Mouse (Mus musculus) heart, postnatal 0 days (tissue): ENCODE data around the gene Tmem206. TPM values are rescaled to one million over a fixed set of nuclear protein-coding genes. Genes with fewer than 3 reads are reported as not detected.

Source experiments
- ATAC-seq: fragments of 200-750 bp; cut with Nextera tagmentation; 2 replicates; pipeline ENCODE4 v1.8.0; 2017; ENCODE audit warnings: low read depth, moderate number of reproducible peaks, moderate library complexity; ENCODE audit not compliant: insufficient read depth
- DNase-seq: peaks from one replicate; pipeline ENCODE4 v3.0.0-alpha.2; 2016; ENCODE audit warnings: low spot score
- H3K27ac ChIP-seq: fragments of 300-500 bp; sonication (generic); 2 replicates; pipeline ENCODE4 v1.5.1; 2014; ENCODE audit warnings: low read depth, mild to moderate bottlenecking
- H3K27me3 ChIP-seq: fragments of 300-500 bp; sonication (generic); 2 replicates; pipeline ENCODE4 v1.6.1; 2014; ENCODE audit warnings: low read length, mixed read lengths; ENCODE audit not compliant: control insufficient read depth, insufficient read depth
- H3K36me3 ChIP-seq: fragments of 300-500 bp; sonication (generic); replicated peaks from 2 replicates; pipeline ENCODE4 v1.6.1; 2014; ENCODE audit warnings: low read length, mixed read lengths; ENCODE audit not compliant: control insufficient read depth, insufficient read depth
- H3K4me1 ChIP-seq: fragments of 300-500 bp; sonication (generic); 2 replicates; pipeline ENCODE4 v1.6.1; 2014; ENCODE audit warnings: antibody characterized with exemption; ENCODE audit not compliant: control insufficient read depth, insufficient read depth
- H3K4me2 ChIP-seq: fragments of 300-500 bp; sonication (generic); 2 replicates; pipeline ENCODE4 v1.6.1; 2014; ENCODE audit warnings: low read depth, mild to moderate bottlenecking, low read length, moderate library complexity
- H3K4me3 ChIP-seq: fragments of 300-500 bp; sonication (generic); 2 replicates; pipeline ENCODE4 v1.5.1; 2014; ENCODE audit warnings: low read depth, low read length
- H3K9ac ChIP-seq: fragments of 300-500 bp; sonication (generic); replicated peaks from 2 replicates; pipeline ENCODE4 v1.6.1; 2014; ENCODE audit warnings: low read depth, low read length, mixed read lengths
- H3K9me3 ChIP-seq: fragments of 300-500 bp; sonication (generic); replicated peaks from 2 replicates; pipeline ENCODE4 v1.6.1; 2016; ENCODE audit warnings: low read length; ENCODE audit not compliant: control insufficient read depth
- CTCF ChIP-seq: IDR thresholded peaks from 2 replicates; pipeline ENCODE4 v1.5.1; 2016; ENCODE audit warnings: antibody characterized with exemption, control low read depth, low read depth
- EP300 ChIP-seq: IDR thresholded peaks from 2 replicates; pipeline ENCODE4 v1.6.1; 2016; ENCODE audit warnings: antibody characterized with exemption, low read depth
- WGBS: fragments of 180-500 bp; shearing (Covaris S2); extraction: QIAGEN DNeasy Blood & Tissue Kit; methylation state at CpG from one replicate; pipeline ENCODE4 v1.1.7; 2014; 5-methylcytosine and 5-hydroxymethylcytosine counted together
- polyA plus RNA-seq: library from polyadenylated mRNA; unstranded; fragments of >200 nt; fragmentation: Nextera tagmentation; extraction: Ambion mirVana; gene quantifications from 2 replicates; pipeline ENCODE4 v1.2.1, GENCODE M21; 2015
- total RNA-seq: library from RNA; depleted of rRNA; stranded (reverse); fragments of >200 nt; gene quantifications from 2 replicates; pipeline ENCODE4 v1.2.3, GENCODE M21; 2014; ENCODE audit warnings: low replicate concordance

Gene Tmem206
- total and polyA plus RNA-seq, 2 experiments from 2014 or later: 5.3 to 10.9 TPM

DNA sequence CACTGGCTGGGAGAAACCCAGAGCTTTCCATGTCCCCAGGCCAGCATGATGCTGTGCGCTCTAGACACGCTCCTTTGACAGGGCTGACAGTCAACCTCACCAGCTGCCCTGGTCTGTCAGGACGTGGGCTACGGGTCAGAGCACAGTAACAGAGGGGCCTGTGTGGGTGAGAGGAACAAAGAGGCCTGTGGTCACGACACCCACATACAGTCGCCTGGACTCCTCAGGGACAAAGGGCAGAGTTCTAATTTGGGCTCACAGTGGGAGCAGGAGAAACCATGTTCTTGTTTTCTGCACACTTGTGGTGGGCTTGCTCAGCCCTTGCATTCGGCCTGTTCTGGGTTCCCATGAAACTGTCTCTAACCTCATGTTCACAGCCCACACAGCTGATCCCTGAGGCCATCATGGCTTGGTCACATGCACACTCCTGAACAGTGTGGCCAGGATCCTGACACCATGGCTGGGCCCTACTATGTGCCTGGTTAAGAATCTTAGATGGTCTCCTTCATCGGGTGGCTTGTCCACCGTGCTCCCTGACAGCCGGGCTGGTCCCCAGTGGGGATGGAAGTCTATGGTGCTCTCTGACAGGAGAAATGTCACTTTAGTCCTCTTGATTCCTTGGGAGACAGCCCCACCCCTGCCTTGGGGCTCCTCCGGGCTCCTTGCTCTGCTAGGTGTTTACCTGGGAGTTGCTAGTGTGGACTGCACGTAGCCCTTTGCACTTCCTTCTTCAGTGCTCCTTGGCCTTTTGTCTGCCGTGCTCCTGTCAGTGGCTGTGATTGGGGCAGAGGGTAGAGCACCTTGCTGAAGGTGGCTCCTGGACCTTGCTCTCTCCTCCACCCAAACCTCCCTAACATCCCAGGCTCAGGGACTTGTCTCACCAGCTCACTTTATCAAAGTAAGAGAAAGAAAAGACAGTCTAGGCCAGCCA, 42.3 kb upstream of the Tmem206 start:
- DNase-seq (no peak), ATAC-seq (no peak)
- Histone ChIP-seq H3K4me2 (no peak overlapping the region), H3K4me3 (no peak overlapping the region), H3K27me3 (no peaks in the 10 kb centered on the region), H3K4me1 (no peaks in the 10 kb centered on the region), H3K9ac (no peak overlapping the region), H3K9me3 (no peaks in the 10 kb centered on the region), H3K27ac (no peak overlapping the region), H3K36me3 (no peaks in the 10 kb centered on the region)
- no peak for TF ChIP-seq EP300
- TF ChIP-seq CTCF: no peak
- WGBS: 85% methylated on average over 13 of the region's 13 CpGs

DNA sequence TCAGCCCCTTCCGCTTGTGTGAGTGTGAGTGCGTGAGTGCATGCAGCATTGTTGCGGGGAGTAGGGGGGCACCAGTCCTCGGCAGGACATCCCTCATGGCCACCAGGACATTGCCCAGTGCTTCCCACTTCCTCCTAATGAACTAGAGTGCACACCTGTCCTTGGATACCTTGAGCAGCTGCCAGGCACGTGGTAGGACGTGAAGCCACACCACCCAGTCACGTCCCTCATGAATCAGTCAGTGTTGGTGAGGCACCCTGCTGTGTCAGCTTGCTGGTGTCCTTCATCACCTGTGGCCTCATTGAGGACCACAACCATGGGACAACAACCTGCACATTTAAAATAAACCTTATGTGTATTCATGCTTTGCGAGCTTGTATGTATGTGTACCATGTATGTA, 41.2 kb upstream of the Tmem206 start:
- no peak overlapping the region for H3K4me3 ChIP-seq
- no peaks in the 10 kb centered on the region for H3K27me3 ChIP-seq
- 85% methylated on average over 8 of the region's 8 CpGs for WGBS
- no peaks in the 10 kb centered on the region for H3K36me3 ChIP-seq
- no peaks in the 10 kb centered on the region for H3K9me3 ChIP-seq
- DNase-seq (no peak), ATAC-seq (no peak)
- TF ChIP-seq CTCF (no peak), EP300 (no peak)
- no peak overlapping the region for H3K27ac ChIP-seq
- no peak overlapping the region for H3K9ac ChIP-seq
- no peak overlapping the region for H3K4me2 ChIP-seq
- no peaks in the 10 kb centered on the region for H3K4me1 ChIP-seq

- H3K27ac ChIP-seq: no peak overlapping the region
- H3K4me1 ChIP-seq: peaks cover 12% of the 10 kb centered on the region
- H3K9me3 ChIP-seq: no peaks in the 10 kb centered on the region
- no peaks in the 10 kb centered on the region for H3K36me3 ChIP-seq
- H3K9ac ChIP-seq: no peak overlapping the region
- H3K4me3 ChIP-seq: no peak overlapping the region
- TF ChIP-seq CTCF (peak; percentile 49), EP300 (no peak)
- ATAC-seq: peak; percentile 45
- H3K4me2 ChIP-seq: no peak overlapping the region
- WGBS: 40% methylated on average over 8 of the region's 8 CpGs
- H3K27me3 ChIP-seq: no peaks in the 10 kb centered on the region
- DNase-seq: no peak
Observed at GRCm38 (mm10) chr1:191288762-191289161, 37.0 kb upstream of the Tmem206 start.

GRCm38 (mm10) chr1:191292348-191292747, 33.4 kb upstream of the Tmem206 start:
- peak overlapping the region; percentile 52 for H3K27ac ChIP-seq
- WGBS: 37% methylated on average over 5 of the region's 5 CpGs

GRCm38 (mm10) chr1:191293051-191293450, 32.7 kb upstream of the Tmem206 start:
- TF ChIP-seq EP300: no peak
- TF ChIP-seq CTCF: no peak
- H3K9ac ChIP-seq: no peak overlapping the region
- no peak overlapping the region for H3K4me2 ChIP-seq
- DNase-seq (no peak), ATAC-seq (no peak)
- H3K27me3 ChIP-seq: no peaks in the 10 kb centered on the region
- no peaks in the 10 kb centered on the region for H3K36me3 ChIP-seq
- no peaks in the 10 kb centered on the region for H3K9me3 ChIP-seq
- 96% methylated on average over 2 of the region's 2 CpGs for WGBS
- H3K4me3 ChIP-seq: no peak overlapping the region
- peaks cover 25% of the 10 kb centered on the region for H3K4me1 ChIP-seq
- no peak overlapping the region for H3K27ac ChIP-seq

More at GRCm38 (mm10) chr1:191292348-191292747, 33.4 kb upstream of the Tmem206 start:
- peak; percentile 88 for DNase-seq
- Histone ChIP-seq H3K4me1 (peaks cover 24% of the 10 kb centered on the region), H3K4me2 (no peak overlapping the region), H3K9ac (no peak overlapping the region), H3K36me3 (no peaks in the 10 kb centered on the region), H3K27me3 (no peaks in the 10 kb centered on the region), H3K9me3 (no peaks in the 10 kb centered on the region), H3K4me3 (no peak overlapping the region)
- TF ChIP-seq EP300 (peak; percentile 77; the same call in 1 of the 2 replicates), CTCF (no peak)
- peak; percentile 62 for ATAC-seq
